Mouse (Mus musculus) embryonic facial prominence, embryonic 14.5 days (tissue): ENCODE measurements at regions not wholly inside any gene's neighbourhood (a gene's known extent, or its start where the extent isn't known, plus 50 kb on each side); places are given as distances from the start of the nearest gene placed in this dataset.

Experiments
- ATAC-seq: fragments of 200-750 bp; cut with Nextera tagmentation; 2 replicates; pipeline ENCODE4 v1.8.0; 2017; ENCODE audit warnings: low read depth, moderate number of reproducible peaks, moderate TSS enrichment
- DNase-seq: peaks from one replicate; pipeline ENCODE4 v3.0.0-alpha.2; 2015; ENCODE audit warnings: low spot score
- H3K27ac ChIP-seq: fragments of 300-500 bp; sonication (generic); replicated peaks from 2 replicates; pipeline ENCODE4 v1.5.1; 2014; ENCODE audit warnings: low read depth, mild to moderate bottlenecking, low read length, moderate library complexity
- H3K27me3 ChIP-seq: fragments of 300-500 bp; sonication (generic); replicated peaks from 2 replicates; pipeline ENCODE4 v1.6.1; 2014; ENCODE audit warnings: low read length; ENCODE audit not compliant: control insufficient read depth, insufficient read depth
- H3K36me3 ChIP-seq: fragments of 300-500 bp; sonication (generic); 2 replicates; pipeline ENCODE4 v1.6.1; 2014; ENCODE audit warnings: low read length, mixed read lengths; ENCODE audit not compliant: control insufficient read depth, insufficient read depth
- H3K4me1 ChIP-seq: fragments of 300-500 bp; sonication (generic); 2 replicates; pipeline ENCODE4 v1.6.1; 2014; ENCODE audit warnings: antibody characterized with exemption, low read length; ENCODE audit not compliant: control insufficient read depth, insufficient read depth
- H3K4me2 ChIP-seq: fragments of 300-500 bp; sonication (generic); 2 replicates; pipeline ENCODE4 v1.6.1; 2014; ENCODE audit warnings: low read depth, mild to moderate bottlenecking, low read length, moderate library complexity, mixed read lengths
- H3K4me3 ChIP-seq: fragments of 300-500 bp; sonication (generic); 2 replicates; pipeline ENCODE4 v1.5.1; 2014; ENCODE audit warnings: low read depth, mild to moderate bottlenecking, low read length
- H3K9ac ChIP-seq: fragments of 300-500 bp; sonication (generic); 2 replicates; pipeline ENCODE4 v1.6.1; 2014; ENCODE audit warnings: low read depth, mild to moderate bottlenecking, low read length, moderate library complexity, mixed read lengths
- H3K9me3 ChIP-seq: fragments of 300-500 bp; sonication (generic); 2 replicates; pipeline ENCODE4 v1.6.1; 2016; ENCODE audit warnings: low read length; ENCODE audit not compliant: control insufficient read depth
- WGBS: fragments of 180-500 bp; shearing (Covaris S2); extraction: QIAGEN DNeasy Blood & Tissue Kit; methylation state at CpG from one replicate; pipeline ENCODE4 v1.1.7; 2014; 5-methylcytosine and 5-hydroxymethylcytosine counted together

DNA sequence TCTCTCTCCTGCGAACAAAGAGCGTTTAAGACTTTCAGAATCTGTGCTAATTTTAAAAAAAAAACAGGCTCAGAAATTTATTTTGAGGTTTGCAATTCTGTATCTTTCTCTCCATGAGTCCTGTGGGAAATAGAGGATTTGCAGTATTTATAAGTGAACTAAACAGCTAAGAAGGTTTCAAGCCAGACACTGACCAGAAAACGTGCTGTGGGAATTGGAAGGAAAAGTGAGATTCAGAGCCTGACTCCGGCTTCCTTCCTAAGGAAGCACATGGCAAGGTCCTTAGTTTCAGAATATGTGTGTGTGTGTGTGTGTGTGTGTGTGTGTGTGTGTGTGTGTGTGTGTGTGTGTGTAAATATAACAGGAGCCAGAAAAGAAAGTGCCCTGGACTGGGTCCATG lies 629.2 kb downstream of the Triml1 start:
- ATAC-seq, result no peak
- Histone ChIP-seq H3K4me3 (no peak overlapping the region), H3K27me3 (no peaks in the 10 kb centered on the region), H3K27ac (no peak overlapping the region), H3K9ac (no peak overlapping the region), H3K4me1 (no peaks in the 10 kb centered on the region), H3K4me2 (no peak overlapping the region), H3K9me3 (no peaks in the 10 kb centered on the region), H3K36me3 (no peaks in the 10 kb centered on the region)
- WGBS, result 63% methylated on average over 4 of the region's 4 CpGs
- peak; percentile 68 for DNase-seq
